Mouse (Mus musculus) embryonic fibroblast, embryonic 13.5 days (primary cell): ENCODE measurements around the gene Ubtf. TPM values are rescaled to one million over a fixed set of nuclear protein-coding genes. Genes with fewer than 3 reads are reported as not detected.

Source experiments
- H3K27ac ChIP-seq: 2 replicates; pipeline ENCODE4 v1.5.1; 2012; ENCODE audit warnings: low read length, control low read depth, inconsistent platforms; ENCODE audit not compliant: insufficient read depth
- H3K4me1 ChIP-seq: 2 replicates; pipeline ENCODE4 v1.6.1; 2011; ENCODE audit warnings: low read length; ENCODE audit not compliant: control insufficient read depth, insufficient read depth
- H3K4me3 ChIP-seq: 2 replicates; pipeline ENCODE4 v1.5.1; 2011; ENCODE audit warnings: mild to moderate bottlenecking, control low read depth, low read length; ENCODE audit not compliant: insufficient read depth
- CTCF ChIP-seq: IDR thresholded peaks from 2 replicates; pipeline ENCODE4 v1.5.1; 2011; ENCODE audit warnings: mild to moderate bottlenecking, control low read depth, low read length, moderate library complexity, borderline replicate concordance; ENCODE audit not compliant: insufficient read depth
- POLR2A ChIP-seq: IDR thresholded peaks from 2 replicates; pipeline ENCODE4 v1.6.1; 2011; ENCODE audit warnings: low read depth, mild to moderate bottlenecking, control low read depth, low read length, moderate library complexity
- polyA plus RNA-seq: library from polyadenylated mRNA; stranded (reverse); fragments of >200 nt; gene quantifications from 2 replicates; pipeline ENCODE4 v1.2.4, GENCODE M21; 2011; ENCODE audit warnings: low read depth; ENCODE audit not compliant: missing spikeins, insufficient read length

The Ubtf gene
- polyA plus RNA-seq, 1 experiment = 102 TPM

DNA sequence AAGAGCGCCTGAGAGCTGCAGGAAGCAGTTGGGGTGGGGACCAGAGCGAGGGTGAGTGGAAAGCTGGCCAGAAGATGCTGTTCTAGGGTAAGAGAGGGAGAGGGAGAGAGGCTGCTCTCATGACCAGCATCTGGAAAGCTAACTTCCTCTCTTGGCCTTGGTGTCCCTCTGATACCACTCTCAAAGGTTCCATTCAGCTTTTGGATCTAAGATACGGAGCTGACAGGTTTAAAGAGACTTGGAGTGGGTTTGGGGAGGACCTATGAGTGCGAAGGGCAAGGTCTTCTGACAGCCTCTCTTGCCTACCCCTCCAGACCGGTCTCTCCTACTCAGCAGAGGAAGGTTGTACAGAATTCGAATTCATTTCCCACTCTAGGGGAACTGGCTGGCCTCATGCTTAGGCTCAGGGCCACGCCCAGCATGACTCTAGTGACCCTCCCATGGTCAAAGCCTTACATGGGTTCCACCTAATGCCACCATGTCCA is 28.6 kb upstream of the Ubtf start:
- no peak for TF ChIP-seq CTCF
- TF ChIP-seq POLR2A = no peak
- no peaks in the 10 kb centered on the region for H3K4me1 ChIP-seq

GRCm38 (mm10) chr11:102347683-102348082 is 28.1 kb upstream of the Ubtf start:
- Histone ChIP-seq H3K4me3 (no peak overlapping the region), H3K27ac (no peak overlapping the region), H3K4me1 (no peaks in the 10 kb centered on the region)
- TF ChIP-seq CTCF (no peak), POLR2A (no peak)

More for the DNA sequence above, 28.6 kb upstream of the Ubtf start:
- Histone ChIP-seq H3K27ac (no peak overlapping the region), H3K4me3 (no peak overlapping the region)

- Histone ChIP-seq H3K27ac (no peak overlapping the region), H3K4me3 (no peak overlapping the region), H3K4me1 (no peaks in the 10 kb centered on the region)
- TF ChIP-seq POLR2A = no peak
- no peak for TF ChIP-seq CTCF
Measured at GRCm38 (mm10) chr11:102346926-102347325, 27.4 kb upstream of the Ubtf start.

DNA sequence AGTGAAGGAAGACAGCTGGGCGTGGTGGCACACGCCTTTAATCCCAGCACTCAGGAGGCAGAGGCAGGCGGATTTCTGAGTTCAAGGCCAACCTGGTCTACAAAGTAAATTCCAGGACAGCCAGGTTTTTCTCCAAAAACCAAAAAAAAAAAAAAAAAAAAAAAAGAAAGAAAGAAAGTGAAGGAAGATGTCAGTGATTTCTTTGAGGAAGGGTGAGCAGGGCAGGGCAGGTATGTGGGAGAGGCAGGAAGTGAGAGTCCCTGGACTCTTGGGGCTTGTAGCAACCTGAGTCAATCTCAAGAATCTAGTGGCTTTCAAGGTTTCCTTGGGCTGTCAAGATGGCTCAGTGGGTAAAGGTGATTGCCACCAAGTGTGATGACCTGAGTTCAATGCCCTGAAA is 24.9 kb upstream of the Ubtf start:
- TF ChIP-seq POLR2A (no peak), CTCF (no peak)

DNA sequence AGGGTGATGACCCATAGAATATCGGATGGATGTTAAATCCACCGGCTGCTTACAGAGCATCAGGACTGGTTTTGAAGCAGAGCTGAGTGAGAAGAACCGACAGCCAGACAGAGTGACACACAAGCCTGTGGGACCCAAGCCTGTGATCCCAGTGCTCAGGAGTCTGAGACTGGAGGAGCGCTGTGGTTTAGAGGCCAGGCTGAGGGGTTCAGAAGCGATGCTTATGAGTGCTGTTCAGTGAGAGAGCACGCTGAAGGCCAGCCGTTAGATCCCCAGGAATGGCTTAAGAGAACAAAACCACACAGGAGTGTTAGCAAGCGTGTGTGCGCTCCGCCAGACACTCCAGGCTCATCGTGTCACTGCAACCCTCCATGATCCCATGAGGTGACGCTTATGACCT is 23.2 kb upstream of the Ubtf start:
- H3K27ac ChIP-seq = no peak overlapping the region
- TF ChIP-seq CTCF = no peak
- H3K4me3 ChIP-seq = no peak overlapping the region
- no peaks in the 10 kb centered on the region for H3K4me1 ChIP-seq

More for the DNA sequence above, 24.9 kb upstream of the Ubtf start:
- no peak overlapping the region for H3K27ac ChIP-seq
- H3K4me1 ChIP-seq = no peaks in the 10 kb centered on the region
- no peak overlapping the region for H3K4me3 ChIP-seq

- Histone ChIP-seq H3K4me1 (no peaks in the 10 kb centered on the region), H3K27ac (no peak overlapping the region), H3K4me3 (no peak overlapping the region)
- TF ChIP-seq CTCF (no peak), POLR2A (no peak)
Measured at GRCm38 (mm10) chr11:102341101-102341500, 21.6 kb upstream of the Ubtf start.

GRCm38 (mm10) chr11:102339624-102340023 is 20.1 kb upstream of the Ubtf start:
- TF ChIP-seq CTCF (no peak), POLR2A (no peak)
- H3K4me1 ChIP-seq = no peaks in the 10 kb centered on the region
- no peak overlapping the region for H3K27ac ChIP-seq
- no peak overlapping the region for H3K4me3 ChIP-seq

DNA sequence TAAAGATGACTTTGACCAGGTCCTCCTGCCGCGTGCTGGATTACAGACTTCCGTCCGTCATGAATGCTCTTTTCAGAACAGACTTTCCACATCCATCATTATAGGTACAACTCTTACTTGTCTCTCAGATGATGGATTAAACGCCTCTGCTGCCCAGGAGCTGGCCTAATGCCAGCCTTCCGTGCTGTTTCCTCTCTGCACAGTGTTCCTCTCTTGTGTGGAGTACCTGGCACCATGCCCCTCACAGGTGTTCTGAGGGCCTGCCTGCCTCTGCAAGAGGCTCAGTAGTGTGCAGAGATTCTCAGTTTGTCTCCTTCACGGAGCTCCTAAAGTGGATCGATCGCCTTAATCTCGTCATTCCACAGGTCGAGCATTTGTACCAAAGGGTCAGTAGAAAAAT is 19.7 kb upstream of the Ubtf start:
- no peak overlapping the region for H3K4me3 ChIP-seq
- H3K4me1 ChIP-seq = no peaks in the 10 kb centered on the region
- H3K27ac ChIP-seq = no peak overlapping the region
- TF ChIP-seq CTCF = no peak
- TF ChIP-seq POLR2A = no peak

DNA sequence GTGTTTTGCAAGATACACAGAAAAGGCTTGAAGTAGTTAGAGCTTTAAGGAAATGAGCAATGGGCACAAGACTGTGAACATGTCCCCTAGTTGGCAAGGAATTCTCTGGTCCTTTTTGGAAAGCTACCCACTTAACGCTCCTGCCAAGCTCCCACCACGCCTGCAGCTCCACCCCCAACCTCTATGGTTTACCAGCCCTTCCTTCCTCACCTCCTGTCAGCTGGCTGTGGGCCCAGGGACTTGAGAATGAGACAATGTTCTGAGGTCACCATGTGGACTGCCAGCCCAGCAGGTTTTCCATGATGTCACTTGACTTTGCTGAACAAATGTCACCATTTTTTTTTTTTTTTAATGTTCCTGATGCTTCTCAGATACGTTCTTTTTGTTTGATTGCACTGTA is 19.0 kb upstream of the Ubtf start:
- H3K27ac ChIP-seq = no peak overlapping the region
- TF ChIP-seq POLR2A (no peak), CTCF (no peak)
- H3K4me3 ChIP-seq = no peak overlapping the region
- H3K4me1 ChIP-seq = no peaks in the 10 kb centered on the region

DNA sequence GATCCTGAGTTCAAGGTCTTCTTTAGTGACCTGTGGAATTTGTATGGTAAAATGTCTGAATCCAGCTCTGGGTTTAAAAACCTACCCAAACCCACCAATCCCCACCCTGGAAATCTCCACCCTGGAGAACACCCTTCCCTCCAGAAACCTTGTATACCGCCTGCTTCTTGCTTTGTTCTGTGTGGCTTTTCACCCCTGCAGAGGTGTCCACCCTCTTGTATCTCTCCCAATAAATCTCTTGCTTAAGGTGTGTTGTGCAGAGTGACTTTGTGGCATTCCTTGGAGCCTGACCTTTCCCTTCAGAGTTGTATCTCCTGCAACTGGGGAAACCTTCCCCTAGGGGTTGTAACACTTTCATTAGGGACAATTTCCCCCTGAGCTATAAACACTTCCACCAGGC is 18.4 kb upstream of the Ubtf start:
- TF ChIP-seq CTCF (no peak), POLR2A (no peak)
- H3K4me3 ChIP-seq = no peak overlapping the region
- no peak overlapping the region for H3K27ac ChIP-seq
- no peaks in the 10 kb centered on the region for H3K4me1 ChIP-seq

DNA sequence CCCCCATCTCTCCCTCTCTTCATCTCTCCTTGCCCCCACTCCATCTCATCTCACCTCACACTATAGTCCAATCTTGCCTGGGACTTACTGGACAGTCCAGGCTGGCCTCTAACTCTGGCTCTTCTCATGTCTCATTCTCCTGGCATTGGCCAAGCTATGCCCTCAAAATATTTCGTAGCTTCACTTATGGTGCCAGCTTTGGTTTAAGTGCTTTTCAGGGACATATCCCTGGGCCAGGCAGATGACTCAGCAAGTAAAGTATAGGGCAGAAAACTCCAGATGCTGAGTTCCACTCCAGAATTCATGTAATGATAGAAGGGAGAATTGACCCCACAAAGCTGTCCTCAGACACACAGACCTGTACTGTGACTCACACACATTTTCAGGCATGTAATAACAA is 16.6 kb upstream of the Ubtf start:
- Histone ChIP-seq H3K27ac (no peak overlapping the region), H3K4me3 (no peak overlapping the region), H3K4me1 (no peaks in the 10 kb centered on the region)
- no peak for TF ChIP-seq CTCF
- TF ChIP-seq POLR2A = no peak
